Mouse (Mus musculus) midbrain, embryonic 14.5 days (tissue): ENCODE data around the gene Grhl1. TPM values are rescaled to one million over a fixed set of nuclear protein-coding genes. Genes with fewer than 3 reads are reported as not detected.

Source experiments
- ATAC-seq: fragments of 200-750 bp; cut with Nextera tagmentation; 2 replicates; pipeline ENCODE4 v1.8.0; 2017; ENCODE audit warnings: moderate number of reproducible peaks, moderate library complexity; ENCODE audit not compliant: low FRiP score, low TSS enrichment
- DNase-seq: peaks from one replicate; pipeline ENCODE4 v3.0.0-alpha.2; 2015
- H3K27ac ChIP-seq: fragments of 300-500 bp; sonication (generic); replicated peaks from 2 replicates; pipeline ENCODE4 v1.5.1; 2014; ENCODE audit warnings: mild to moderate bottlenecking, low read depth, low read length, moderate library complexity
- H3K27me3 ChIP-seq: fragments of 300-500 bp; sonication (generic); 2 replicates; pipeline ENCODE4 v1.6.1; 2014; ENCODE audit warnings: low read length, control low read depth, mixed read lengths; ENCODE audit not compliant: control insufficient read depth, insufficient read depth
- H3K36me3 ChIP-seq: fragments of 300-500 bp; sonication (generic); 2 replicates; pipeline ENCODE4 v1.6.1; 2014; ENCODE audit warnings: low read length, control low read depth; ENCODE audit not compliant: control insufficient read depth, insufficient read depth
- H3K4me1 ChIP-seq: fragments of 300-500 bp; sonication (generic); 2 replicates; pipeline ENCODE4 v1.6.1; 2014; ENCODE audit warnings: mild to moderate bottlenecking, antibody characterized with exemption, low read length, control low read depth; ENCODE audit not compliant: control insufficient read depth, insufficient read depth
- H3K4me2 ChIP-seq: fragments of 300-500 bp; sonication (generic); 2 replicates; pipeline ENCODE4 v1.6.1; 2014; ENCODE audit warnings: mild to moderate bottlenecking, low read length, moderate library complexity
- H3K4me3 ChIP-seq: fragments of 300-500 bp; sonication (generic); replicated peaks from 2 replicates; pipeline ENCODE4 v1.5.1; 2014; ENCODE audit warnings: low read depth, low read length
- H3K9ac ChIP-seq: fragments of 300-500 bp; sonication (generic); replicated peaks from 2 replicates; pipeline ENCODE4 v1.6.1; 2014; ENCODE audit warnings: mild to moderate bottlenecking, low read length, moderate library complexity
- H3K9me3 ChIP-seq: fragments of 300-500 bp; sonication (generic); 2 replicates; pipeline ENCODE4 v1.6.1; 2016; ENCODE audit warnings: low read length, control low read depth, mixed read lengths; ENCODE audit not compliant: control insufficient read depth
- WGBS: fragments of 180-500 bp; shearing (Covaris S2); extraction: QIAGEN DNeasy Blood & Tissue Kit; methylation state at CpG from one replicate; pipeline ENCODE4 v1.1.7; 2014; 5-methylcytosine and 5-hydroxymethylcytosine counted together
- polyA plus RNA-seq: library from polyadenylated mRNA; unstranded; fragments of >200 nt; fragmentation: Nextera tagmentation; extraction: Ambion mirVana; gene quantifications from 2 replicates; pipeline ENCODE4 v1.2.1, GENCODE M21; 2014

Gene Grhl1
- polyA plus RNA-seq, 1 experiment from 2014 or later, result 0.66 TPM

- ATAC-seq (no peak), DNase-seq (no peak)
- Histone ChIP-seq H3K9me3 (no peaks in the 10 kb centered on the region), H3K4me2 (no peak overlapping the region), H3K9ac (no peak overlapping the region), H3K36me3 (peaks cover 37% of the 10 kb centered on the region), H3K27me3 (no peaks in the 10 kb centered on the region), H3K4me1 (no peaks in the 10 kb centered on the region), H3K4me3 (no peak overlapping the region), H3K27ac (no peak overlapping the region)
- 76% methylated on average over 2 of the region's 2 CpGs for WGBS
Measured at GRCm38 (mm10) chr12:24552531-24552930, 19.6 kb upstream of the Grhl1 start.

DNA sequence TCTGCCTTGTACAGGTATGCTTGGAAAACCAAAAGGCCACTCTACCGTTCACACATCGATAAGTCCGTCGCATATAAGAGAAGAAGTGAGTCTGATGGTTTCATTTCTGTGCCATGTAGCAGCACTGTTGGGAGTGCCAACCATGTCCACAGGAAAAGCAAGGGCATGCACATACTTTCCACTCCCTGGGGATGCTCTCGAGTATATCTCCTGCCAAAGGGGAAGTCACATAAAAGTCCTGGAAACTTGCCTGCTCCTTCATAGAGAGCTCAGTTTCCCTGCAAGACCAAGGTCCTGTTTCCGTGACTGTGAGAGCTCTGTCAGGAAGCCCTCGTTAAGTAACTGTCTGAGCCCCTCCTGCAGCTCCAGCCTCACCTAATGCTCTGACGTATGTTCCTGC, 16.1 kb upstream of the Grhl1 start:
- no peaks in the 10 kb centered on the region for H3K9me3 ChIP-seq
- ATAC-seq (no peak), DNase-seq (no peak)
- no peak overlapping the region for H3K9ac ChIP-seq
- H3K4me3 ChIP-seq, result no peak overlapping the region
- no peak overlapping the region for H3K4me2 ChIP-seq
- no peaks in the 10 kb centered on the region for H3K4me1 ChIP-seq
- 87% methylated on average over 8 of the region's 8 CpGs for WGBS
- H3K36me3 ChIP-seq, result peaks cover 30% of the 10 kb centered on the region
- H3K27me3 ChIP-seq, result no peaks in the 10 kb centered on the region
- H3K27ac ChIP-seq, result no peak overlapping the region

DNA sequence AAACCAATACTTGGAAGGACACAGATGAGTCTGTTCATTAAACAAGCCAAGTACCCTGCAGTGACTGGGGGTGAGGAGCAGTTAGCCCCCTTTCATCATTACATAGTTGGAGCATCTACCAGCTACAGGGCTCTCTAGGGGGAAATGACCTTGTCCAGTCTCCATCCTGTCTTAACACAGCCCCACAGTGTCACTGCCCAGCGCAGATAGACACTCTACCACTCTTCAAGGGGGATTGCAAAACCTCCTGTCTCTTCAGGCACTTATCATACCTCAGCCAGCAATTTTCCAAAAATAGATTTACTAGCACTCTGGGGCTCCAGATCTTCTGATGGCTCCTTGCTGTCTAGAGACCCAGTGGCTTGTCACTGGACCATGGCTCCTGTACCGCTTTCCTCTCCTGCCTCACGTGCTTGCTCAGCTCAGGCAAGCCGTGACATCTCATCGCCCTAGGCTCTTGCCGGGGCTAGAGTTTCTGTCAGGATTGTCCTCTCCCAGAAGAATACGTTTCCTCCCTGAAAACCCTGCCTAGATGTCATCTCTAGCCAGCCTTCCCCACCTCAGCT, 8.6 kb upstream of the Grhl1 start:
- DNase-seq (no peak), ATAC-seq (no peak)
- Histone ChIP-seq H3K27me3 (no peaks in the 10 kb centered on the region), H3K9ac (no peak overlapping the region), H3K4me2 (no peak overlapping the region), H3K4me3 (no peak overlapping the region), H3K27ac (no peak overlapping the region), H3K36me3 (peaks cover 14% of the 10 kb centered on the region), H3K4me1 (no peaks in the 10 kb centered on the region), H3K9me3 (no peaks in the 10 kb centered on the region)
- 92% methylated on average over 7 of the region's 7 CpGs for WGBS

- Histone ChIP-seq H3K9me3 (no peaks in the 10 kb centered on the region), H3K27me3 (0 out of 2 replicates have a peak, but pooled peaks cover 3% of the 10 kb centered on the region), H3K36me3 (0 out of 2 replicates have a peak, but pooled peaks cover 4% of the 10 kb centered on the region), H3K4me3 (no peak overlapping the region), H3K9ac (no peak overlapping the region), H3K4me2 (no peak overlapping the region), H3K4me1 (no peaks in the 10 kb centered on the region), H3K27ac (no peak overlapping the region)
- DNase-seq (no peak), ATAC-seq (no peak)
- 74% methylated on average over 6 of the region's 6 CpGs for WGBS
Measured at GRCm38 (mm10) chr12:24565311-24565710, 6.8 kb upstream of the Grhl1 start.

- no peaks in the 10 kb centered on the region for H3K4me1 ChIP-seq
- DNase-seq (no peak), ATAC-seq (no peak)
- peaks cover 18% of the 10 kb centered on the region; the same call in 1 of the 2 replicates for H3K27me3 ChIP-seq
- H3K9me3 ChIP-seq, result no peaks in the 10 kb centered on the region
- no peaks in the 10 kb centered on the region for H3K36me3 ChIP-seq
- 82% methylated on average over 3 of the region's 3 CpGs for WGBS
- H3K9ac ChIP-seq, result no peak overlapping the region
- H3K4me3 ChIP-seq, result no peak overlapping the region
- H3K27ac ChIP-seq, result no peak overlapping the region
- no peak overlapping the region for H3K4me2 ChIP-seq
Measured at GRCm38 (mm10) chr12:24567606-24568005, 4.5 kb upstream of the Grhl1 start.

- WGBS, result 6% methylated on average over 48 of the region's 48 CpGs
- H3K9me3 ChIP-seq, result no peaks in the 10 kb centered on the region
Measured at GRCm38 (mm10) chr12:24572421-24573274, 565 bp downstream of the Grhl1 start.

DNA sequence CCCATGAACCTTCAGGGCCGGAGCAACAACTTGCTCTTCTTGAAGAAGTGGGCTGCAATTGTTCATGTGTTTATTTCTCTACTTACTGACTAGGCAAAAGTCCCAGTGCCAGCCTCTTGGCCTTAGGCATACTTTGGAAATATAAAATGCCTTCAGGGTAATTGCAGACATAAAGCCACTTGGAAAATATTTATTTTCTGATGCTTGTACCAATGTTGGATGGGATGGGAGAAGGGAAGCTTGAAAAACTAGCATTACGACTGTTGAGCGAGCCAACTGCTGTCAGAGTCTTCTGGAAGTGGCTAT, 1.1 kb downstream of the Grhl1 start:
- Histone ChIP-seq H3K4me3 (no peak overlapping the region), H3K27me3 (peaks cover 34% of the 10 kb centered on the region), H3K4me1 (no peaks in the 10 kb centered on the region), H3K9me3 (no peaks in the 10 kb centered on the region), H3K27ac (no peak overlapping the region), H3K36me3 (no peaks in the 10 kb centered on the region), H3K9ac (no peak overlapping the region), H3K4me2 (no peak overlapping the region)
- DNase-seq (no peak), ATAC-seq (no peak)
- WGBS, result 61% methylated on average over 3 of the region's 3 CpGs

More at GRCm38 (mm10) chr12:24572421-24573274, 565 bp downstream of the Grhl1 start:
- Histone ChIP-seq H3K9ac (peak overlapping the region; percentile 54), H3K36me3 (no peaks in the 10 kb centered on the region), H3K4me3 (peak overlapping the region; percentile 68), H3K4me1 (no peaks in the 10 kb centered on the region), H3K4me2 (peak overlapping the region; percentile 79), H3K27ac (no peak overlapping the region), H3K27me3 (peaks cover 34% of the 10 kb centered on the region)
- DNase-seq, result no peak
- peak; percentile 39; the same call in 1 of the 2 replicates for ATAC-seq

DNA sequence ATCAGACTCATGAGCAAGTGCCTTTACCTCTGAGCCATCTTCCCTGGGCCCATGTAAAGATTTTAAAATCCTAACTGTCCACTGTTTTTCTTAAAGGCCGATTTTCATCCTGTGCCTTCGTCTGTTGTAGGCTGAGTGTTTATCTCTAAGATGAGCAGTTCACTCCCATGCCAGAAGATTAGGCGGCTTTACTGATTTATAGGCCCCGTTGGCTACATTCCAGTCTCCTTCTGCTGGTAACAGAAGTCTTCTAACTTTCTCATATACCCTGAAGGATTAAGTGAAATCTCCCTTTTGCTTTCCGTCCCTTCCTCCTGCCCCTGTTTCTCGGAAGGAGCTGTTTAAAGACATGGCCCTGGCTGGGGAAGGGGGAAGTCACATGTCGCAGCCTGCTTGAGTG, 2.8 kb downstream of the Grhl1 start:
- no peaks in the 10 kb centered on the region for H3K4me1 ChIP-seq
- no peak overlapping the region for H3K4me3 ChIP-seq
- WGBS, result 52% methylated on average over 7 of the region's 7 CpGs
- no peak for ATAC-seq
- H3K4me2 ChIP-seq, result no peak overlapping the region
- no peaks in the 10 kb centered on the region for H3K36me3 ChIP-seq
- H3K9ac ChIP-seq, result no peak overlapping the region
- H3K27ac ChIP-seq, result no peak overlapping the region
- H3K9me3 ChIP-seq, result no peaks in the 10 kb centered on the region
- DNase-seq, result no peak
- peaks cover 34% of the 10 kb centered on the region for H3K27me3 ChIP-seq

GRCm38 (mm10) chr12:24580452-24580851, 8.4 kb downstream of the Grhl1 start:
- H3K27me3 ChIP-seq, result no peaks in the 10 kb centered on the region; the same call in 1 of the 2 replicates
- 78% methylated on average over 1 of the region's 1 CpGs for WGBS

More at GRCm38 (mm10) chr12:24580452-24580851, 8.4 kb downstream of the Grhl1 start:
- Histone ChIP-seq H3K4me2 (no peak overlapping the region), H3K4me3 (no peak overlapping the region), H3K36me3 (no peaks in the 10 kb centered on the region), H3K9ac (no peak overlapping the region), H3K4me1 (0 out of 2 replicates have a peak, but pooled peaks cover 3% of the 10 kb centered on the region), H3K27ac (no peak overlapping the region), H3K9me3 (no peaks in the 10 kb centered on the region)
- ATAC-seq (no peak), DNase-seq (no peak)
